Mouse (Mus musculus) brown adipose tissue, adult 24 weeks (tissue): ENCODE measurements at regions not wholly inside any gene's neighbourhood (a gene's known extent, or its start where the extent isn't known, plus 50 kb on each side); places are given as distances from the start of the nearest gene placed in this dataset.

Source experiments
- H3K27ac ChIP-seq: fragments of 200-500 bp; replicated peaks from 2 replicates; pipeline ENCODE4 v1.5.1; 2012; ENCODE audit warnings: low read depth, mild to moderate bottlenecking, low read length
- H3K4me1 ChIP-seq: fragments of 200-500 bp; 2 replicates; pipeline ENCODE4 v1.6.1; 2012; ENCODE audit warnings: low read length, mixed read lengths; ENCODE audit not compliant: control insufficient read depth, insufficient read depth, insufficient read length
- H3K4me3 ChIP-seq: fragments of 200-500 bp; 2 replicates; pipeline ENCODE4 v1.5.1; 2012; ENCODE audit warnings: low read depth, mild to moderate bottlenecking, low read length, moderate library complexity; ENCODE audit not compliant: insufficient read depth

GRCm38 (mm10) chr5:51624400-51624799 is 56.9 kb upstream of the Ppargc1a start:
- H3K4me3 ChIP-seq = no peak overlapping the region
- no peak overlapping the region for H3K27ac ChIP-seq
- H3K4me1 ChIP-seq = no peaks in the 10 kb centered on the region
